Mouse (Mus musculus) CH12.LX (cell line): ENCODE measurements around the gene Zfp523. TPM values are rescaled to one million over a fixed set of nuclear protein-coding genes. Genes with fewer than 3 reads are reported as not detected.

Experiments
- DNase-seq: peaks from one replicate; pipeline ENCODE4 v3.0.0-alpha.2; 2013; ENCODE audit errors: extremely low read depth
- H3K27ac ChIP-seq: 2 replicates; pipeline ENCODE4 v1.5.1; 2012; ENCODE audit warnings: low read depth, mild to moderate bottlenecking, control low read depth, moderate library complexity; ENCODE audit not compliant: insufficient read depth
- H3K27me3 ChIP-seq: replicated peaks from 2 replicates; pipeline ENCODE3; 2012; ENCODE audit warnings: inconsistent platforms
- H3K36me3 ChIP-seq, 2 experiments: replicated peaks in 1 of 2; 2 replicates each; pipeline versions ENCODE3 to v1.6.1; 2012; ENCODE audit warnings: inconsistent platforms in 1 of 2, low read length in 1 of 2, mild to moderate bottlenecking in 1 of 2, mixed read lengths in 1 of 2, moderate library complexity in 1 of 2; ENCODE audit not compliant: control insufficient read depth in 1 of 2, insufficient read depth in 1 of 2
- H3K4me1 ChIP-seq, 2 experiments: 2 replicates each; pipeline ENCODE4 v1.6.1; 2012; ENCODE audit warnings: inconsistent platforms in 1 of 2, moderate library complexity in 1 of 2; ENCODE audit not compliant: insufficient read depth in 2 of 2, control insufficient read depth in 1 of 2
- H3K4me2 ChIP-seq: 2 replicates; pipeline ENCODE4 v1.6.1; 2012; ENCODE audit warnings: low read depth, mild to moderate bottlenecking, control low read depth; ENCODE audit not compliant: poor library complexity, insufficient read depth, severe bottlenecking
- H3K4me3 ChIP-seq, 3 experiments: fragments of 150-350 bp in 1 of 3; sonication (generic) in 1 of 3; replicated peaks in 1 of 3; 2 replicates each; pipeline versions ENCODE3 to v1.5.1; 2011 to 2012; ENCODE audit warnings: low read depth in 2 of 3, low read length in 2 of 3, mild to moderate bottlenecking in 2 of 3, moderate library complexity in 2 of 3, control low read depth in 1 of 3, improper control_type of control experiment in 1 of 3, inconsistent platforms in 1 of 3, mixed read lengths in 1 of 3; ENCODE audit not compliant: poor library complexity in 1 of 3
- H3K79me2 ChIP-seq: replicated peaks from 2 replicates; pipeline ENCODE4 v1.6.1; 2012; ENCODE audit warnings: mild to moderate bottlenecking, moderate library complexity; ENCODE audit not compliant: control insufficient read depth, poor library complexity, insufficient read depth, severe bottlenecking; ENCODE audit errors: extremely low read depth
- H3K9ac ChIP-seq: 2 replicates; pipeline ENCODE4 v1.6.1; 2012; ENCODE audit warnings: low read depth, mild to moderate bottlenecking, control low read depth, moderate library complexity; ENCODE audit not compliant: insufficient read depth
- H3K9me3 ChIP-seq: replicated peaks from 2 replicates; pipeline ENCODE3; 2012; ENCODE audit warnings: low read length, inconsistent platforms, mixed read lengths
- CHD2 ChIP-seq: IDR thresholded peaks from 2 replicates; pipeline ENCODE4 v1.6.1; 2011; ENCODE audit warnings: low read length, improper control_type of control experiment
- E2F4 ChIP-seq: IDR thresholded peaks from 2 replicates; pipeline ENCODE4 v1.6.1; 2011; ENCODE audit warnings: low read depth, low read length, improper control_type of control experiment; ENCODE audit not compliant: insufficient replicate concordance
- ELF1 ChIP-seq: IDR thresholded peaks from 2 replicates; pipeline ENCODE4 v1.6.1; 2014; ENCODE audit warnings: low read depth, mild to moderate bottlenecking, inconsistent platforms, low read length, improper control_type of control experiment
- ETS1 ChIP-seq: conservative IDR thresholded peaks from 2 replicates; pipeline ENCODE4 v1.6.1; 2012; ENCODE audit warnings: low read depth, mild to moderate bottlenecking, inconsistent platforms, low read length, improper control_type of control experiment, moderate library complexity
- HCFC1 ChIP-seq: IDR thresholded peaks from 2 replicates; pipeline ENCODE4 v1.6.1; 2012; ENCODE audit warnings: low read depth, mild to moderate bottlenecking, inconsistent platforms, low read length, improper control_type of control experiment
- IRF4 ChIP-seq: IDR thresholded peaks from 2 replicates; pipeline ENCODE4 v1.6.1; 2014; ENCODE audit warnings: low read depth, mild to moderate bottlenecking, inconsistent platforms, low read length, improper control_type of control experiment
- JUN ChIP-seq: IDR thresholded peaks from 2 replicates; pipeline ENCODE4 v1.6.1; 2011; ENCODE audit warnings: low read depth, mild to moderate bottlenecking, low read length, improper control_type of control experiment, moderate library complexity; ENCODE audit not compliant: insufficient read depth
- KAT2A ChIP-seq: IDR thresholded peaks from 2 replicates; pipeline ENCODE4 v1.6.1; 2012; ENCODE audit warnings: low read length, improper control_type of control experiment, inconsistent platforms; ENCODE audit not compliant: insufficient replicate concordance
- MAFK ChIP-seq: IDR thresholded peaks from 2 replicates; pipeline ENCODE4 v1.6.1; 2011; ENCODE audit warnings: low read length, improper control_type of control experiment; ENCODE audit not compliant: insufficient replicate concordance
- MAX ChIP-seq: IDR thresholded peaks from 2 replicates; pipeline ENCODE4 v1.6.1; 2011; ENCODE audit warnings: low read length, improper control_type of control experiment
- MAZ ChIP-seq: IDR thresholded peaks from 2 replicates; pipeline ENCODE4 v1.6.1; 2012; ENCODE audit warnings: low read depth, mild to moderate bottlenecking, inconsistent platforms, low read length, improper control_type of control experiment, moderate library complexity
- MEF2A ChIP-seq: IDR thresholded peaks from 2 replicates; pipeline ENCODE4 v1.6.1; 2014; ENCODE audit warnings: low read depth, mild to moderate bottlenecking, inconsistent platforms, low read length, improper control_type of control experiment, borderline replicate concordance
- MXI1 ChIP-seq: IDR thresholded peaks from 2 replicates; pipeline ENCODE4 v1.6.1; 2011; ENCODE audit warnings: mild to moderate bottlenecking, low read depth, low read length, improper control_type of control experiment
- MYC ChIP-seq: IDR thresholded peaks from 2 replicates; pipeline ENCODE4 v1.6.1; 2011; ENCODE audit warnings: low read depth, mild to moderate bottlenecking, improper control_type of control experiment, low read length
- NELFE ChIP-seq: IDR thresholded peaks from 2 replicates; pipeline ENCODE4 v1.6.1; 2011; ENCODE audit warnings: low read depth, low read length, improper control_type of control experiment
- NRF1 ChIP-seq: IDR thresholded peaks from 2 replicates; pipeline ENCODE4 v1.6.1; 2014; ENCODE audit warnings: low read depth, mild to moderate bottlenecking, inconsistent platforms, low read length, improper control_type of control experiment, moderate library complexity
- PAX5 ChIP-seq: IDR thresholded peaks from 2 replicates; pipeline ENCODE4 v1.6.1; 2012; ENCODE audit warnings: low read length, inconsistent platforms, mixed read lengths
- POLR2A ChIP-seq: IDR thresholded peaks from 2 replicates; pipeline ENCODE4 v1.6.1; 2011; ENCODE audit warnings: low read depth, mild to moderate bottlenecking, improper control_type of control experiment, low read length
- POLR2AphosphoS2 ChIP-seq: IDR thresholded peaks from 2 replicates; pipeline ENCODE4 v1.6.1; 2011; ENCODE audit warnings: low read depth, low read length, improper control_type of control experiment
- RAD21 ChIP-seq: IDR thresholded peaks from 2 replicates; pipeline ENCODE4 v1.6.1; 2011; ENCODE audit warnings: low read depth, mild to moderate bottlenecking, low read length, improper control_type of control experiment, moderate library complexity
- RCOR1 ChIP-seq: conservative IDR thresholded peaks from 2 replicates; pipeline ENCODE4 v1.6.1; 2012; ENCODE audit warnings: low read depth, mild to moderate bottlenecking, inconsistent platforms, low read length, improper control_type of control experiment
- SMC3 ChIP-seq: IDR thresholded peaks from 2 replicates; pipeline ENCODE4 v1.6.1; 2011; ENCODE audit warnings: low read depth, low read length, improper control_type of control experiment
- TBP ChIP-seq: conservative IDR thresholded peaks from 2 replicates; pipeline ENCODE4 v1.6.1; 2011; ENCODE audit warnings: low read depth, low read length, improper control_type of control experiment
- TCF12 ChIP-seq: IDR thresholded peaks from 2 replicates; pipeline ENCODE4 v1.6.1; 2014; ENCODE audit warnings: low read depth, mild to moderate bottlenecking, inconsistent platforms, low read length, improper control_type of control experiment
- UBTF ChIP-seq: IDR thresholded peaks from 2 replicates; pipeline ENCODE4 v1.6.1; 2012; ENCODE audit warnings: low read depth, mild to moderate bottlenecking, inconsistent platforms, low read length, improper control_type of control experiment, moderate library complexity
- USF1 ChIP-seq: IDR thresholded peaks from 2 replicates; pipeline ENCODE4 v1.6.1; 2014; ENCODE audit warnings: low read depth, mild to moderate bottlenecking, inconsistent platforms, low read length, improper control_type of control experiment
- ZC3H11A ChIP-seq: IDR thresholded peaks from 2 replicates; pipeline ENCODE4 v1.6.1; 2012; ENCODE audit warnings: low read depth, mild to moderate bottlenecking, inconsistent platforms, low read length, improper control_type of control experiment
- ZKSCAN1 ChIP-seq: IDR thresholded peaks from 2 replicates; pipeline ENCODE4 v1.6.1; 2012; ENCODE audit warnings: low read depth, inconsistent platforms, low read length, improper control_type of control experiment, borderline replicate concordance
- ZMIZ1 ChIP-seq: IDR thresholded peaks from 2 replicates; pipeline ENCODE4 v1.6.1; 2012; ENCODE audit warnings: low read depth, mild to moderate bottlenecking, inconsistent platforms, low read length, improper control_type of control experiment
- ZNF384 ChIP-seq: IDR thresholded peaks from 2 replicates; pipeline ENCODE4 v1.6.1; 2012; ENCODE audit warnings: low read depth, low read length, improper control_type of control experiment, inconsistent platforms
- dilution Hi-C: fragments of 300-500 bp; cut with MboI; formaldehyde crosslinking; loops from 2 replicates; pipeline ENCODE4 v1.14.3; 2020; ENCODE audit warnings: low sequenced_read_pairs; ENCODE audit not compliant: extremely low pct_unique_long_range_greater_than_20kb, extremely low pct_ligation_motif_present
- in situ Hi-C: fragments of 300-500 bp; cut with MboI; formaldehyde crosslinking; loops from 3 replicates; pipeline ENCODE4 v1.14.3; 2019; ENCODE audit warnings: low sequenced_read_pairs, low pct_ligation_motif_present, low pct_unique_long_range_greater_than_20kb, mixed read lengths
- polyA plus RNA-seq: library from polyadenylated mRNA; unstranded; fragments of >175 nt; gene quantifications from 2 replicates; pipeline ENCODE4 v1.2.1, GENCODE M21; 2012; ENCODE audit warnings: low read depth; ENCODE audit not compliant: insufficient read length
- total RNA-seq, 2 experiments: library from RNA; depleted of rRNA; stranded (reverse); fragments of 300-350 nt in 1 of 2; fragments of >200 nt in 1 of 2; gene quantifications; 2 replicates each; pipeline ENCODE4 v1.2.3; 2012 to 2014

Zfp523 gene
- total and polyA plus RNA-seq, 3 experiments: 2.5 to 14.7 (median 10.1) TPM

GRCm38 (mm10) chr17:28237874-28238273 lies 60.9 kb downstream of the Zfp523 start:
- peaks cover 15 to 63% of the 10 kb centered on the region in 2 experiments for H3K4me1 ChIP-seq
- no peak overlapping the region for H3K4me2 ChIP-seq
- no peaks in the 10 kb centered on the region for H3K9me3 ChIP-seq
- no peak overlapping the region for H3K4me3 ChIP-seq
- TF ChIP-seq USF1: no peak
- no peak for TF ChIP-seq NRF1
- no peak for TF ChIP-seq RAD21
- TF ChIP-seq ELF1: no peak
- no peak for TF ChIP-seq TCF12
- no peak for TF ChIP-seq POLR2AphosphoS2
- TF ChIP-seq SMC3: no peak
- TF ChIP-seq MAZ: no peak
- no peak for TF ChIP-seq KAT2A
- no peak for TF ChIP-seq HCFC1
- no peak for TF ChIP-seq RCOR1
- no peak for TF ChIP-seq MAX
- TF ChIP-seq MXI1: no peak
- TF ChIP-seq MEF2A: no peak
- TF ChIP-seq UBTF: no peak
- no peak for TF ChIP-seq NELFE
- TF ChIP-seq E2F4: no peak
- TF ChIP-seq TBP: no peak
- no peak for TF ChIP-seq MYC
- TF ChIP-seq ZMIZ1: no peak
- H3K36me3 ChIP-seq: peaks cover 29 to 80% of the 10 kb centered on the region in 2 experiments
- dilution Hi-C loops: no loop called here
- H3K79me2 ChIP-seq: peaks cover 14% of the 10 kb centered on the region; the same call in 1 of the 2 replicates
- in situ Hi-C loops: no loop called here
- H3K27ac ChIP-seq: no peak overlapping the region
- no peaks in the 10 kb centered on the region for H3K27me3 ChIP-seq
- no peak overlapping the region for H3K9ac ChIP-seq
- no peak for DNase-seq

- DNase-seq: no peak
- H3K9ac ChIP-seq: no peak overlapping the region
- no peak overlapping the region for H3K27ac ChIP-seq
- no peak overlapping the region for H3K4me3 ChIP-seq
- no peaks in the 10 kb centered on the region; the same call in 1 of the 2 replicates for H3K79me2 ChIP-seq
- H3K4me1 ChIP-seq: peaks cover 19 to 67% of the 10 kb centered on the region in 2 experiments
- peaks cover 46 to 92% of the 10 kb centered on the region in 2 experiments for H3K36me3 ChIP-seq
- no peaks in the 10 kb centered on the region for H3K9me3 ChIP-seq
- in situ Hi-C loops: no loop called here
- no peak for TF ChIP-seq ZC3H11A
- no peak for TF ChIP-seq RAD21
- no peak for TF ChIP-seq PAX5
- no peak for TF ChIP-seq CHD2
- no peak for TF ChIP-seq POLR2A
- no peak for TF ChIP-seq NRF1
- no peak for TF ChIP-seq HCFC1
- no peak for TF ChIP-seq ZKSCAN1
- TF ChIP-seq E2F4: no peak
- TF ChIP-seq MAFK: no peak
- no peak for TF ChIP-seq IRF4
- TF ChIP-seq ELF1: no peak
- TF ChIP-seq ZNF384: no peak
- TF ChIP-seq JUN: no peak
- TF ChIP-seq UBTF: no peak
- TF ChIP-seq POLR2AphosphoS2: no peak
- TF ChIP-seq SMC3: no peak
- no peak for TF ChIP-seq MXI1
- no peak for TF ChIP-seq ETS1
- H3K27me3 ChIP-seq: no peaks in the 10 kb centered on the region
- dilution Hi-C loops: no loop called here
- no peak overlapping the region for H3K4me2 ChIP-seq
Observed at GRCm38 (mm10) chr17:28240846-28241245, 63.9 kb downstream of the Zfp523 start.
